Mouse (Mus musculus) C2C12 (cell line): Measurements from ENCODE around the gene Aph1a. TPM values are rescaled to one million over a fixed set of nuclear protein-coding genes. Genes with fewer than 3 reads are reported as not detected.

Experiments
- H3K27me3 ChIP-seq: one replicate; pipeline ENCODE4 v1.6.1; 2011; ENCODE audit not compliant: control insufficient read depth, insufficient read depth, insufficient read length
- H3K36me3 ChIP-seq: one replicate; pipeline ENCODE4 v1.6.1; 2011; ENCODE audit not compliant: control insufficient read depth, insufficient read depth
- H3K4me3 ChIP-seq: one replicate; pipeline ENCODE4 v1.5.1; 2011; ENCODE audit warnings: mild to moderate bottlenecking, control low read depth; ENCODE audit not compliant: poor library complexity, insufficient read depth, severe bottlenecking
- H3K79me2 ChIP-seq: one replicate; pipeline ENCODE4 v1.6.1; 2011; ENCODE audit not compliant: control insufficient read depth, insufficient read depth
- H3K79me3 ChIP-seq: one replicate; pipeline ENCODE4 v1.6.1; 2011; ENCODE audit warnings: low read depth, control low read depth
- H3ac ChIP-seq: one replicate; pipeline ENCODE3; 2011; ENCODE audit warnings: low read depth; ENCODE audit not compliant: control insufficient read depth, insufficient read length
- CEBPB ChIP-seq: IDR thresholded peaks from one replicate; pipeline ENCODE4 v1.6.1; 2011; ENCODE audit warnings: low read depth, mild to moderate bottlenecking, control low read depth, moderate library complexity
- CTCF ChIP-seq: IDR thresholded peaks from one replicate; pipeline ENCODE4 v1.5.1; 2011; ENCODE audit not compliant: control insufficient read depth, insufficient read depth, insufficient read length
- FOSL1 ChIP-seq: IDR thresholded peaks from one replicate; pipeline ENCODE4 v1.8.0; 2011; ENCODE audit warnings: mild to moderate bottlenecking, low read length; ENCODE audit not compliant: poor library complexity, insufficient read depth, severe bottlenecking
- MAX ChIP-seq: IDR thresholded peaks from one replicate; pipeline ENCODE4 v1.6.1; 2011; ENCODE audit warnings: mild to moderate bottlenecking, control low read depth
- MYOD1 ChIP-seq: IDR thresholded peaks from one replicate; pipeline ENCODE4 v1.6.1; 2011; ENCODE audit warnings: low read depth; ENCODE audit not compliant: control insufficient read depth, insufficient read length
- MYOG ChIP-seq: IDR thresholded peaks from one replicate; pipeline ENCODE4 v1.6.1; 2011; ENCODE audit not compliant: control insufficient read depth, insufficient read length; ENCODE audit errors: extremely low read depth
- USF1 ChIP-seq: IDR thresholded peaks from one replicate; pipeline ENCODE4 v1.6.1; 2011; ENCODE audit warnings: low read depth, mild to moderate bottlenecking, control low read depth, moderate library complexity
- polyA plus RNA-seq: library from polyadenylated mRNA; unstranded; fragments of >200 nt; fragmentation: generic; extraction: Trizol; gene quantifications from one replicate; pipeline ENCODE4 v1.2.1, GENCODE M21; 2012; ENCODE audit warnings: missing spikeins

Gene Aph1a
- polyA plus RNA-seq, 1 experiment = 79.0 TPM

DNA sequence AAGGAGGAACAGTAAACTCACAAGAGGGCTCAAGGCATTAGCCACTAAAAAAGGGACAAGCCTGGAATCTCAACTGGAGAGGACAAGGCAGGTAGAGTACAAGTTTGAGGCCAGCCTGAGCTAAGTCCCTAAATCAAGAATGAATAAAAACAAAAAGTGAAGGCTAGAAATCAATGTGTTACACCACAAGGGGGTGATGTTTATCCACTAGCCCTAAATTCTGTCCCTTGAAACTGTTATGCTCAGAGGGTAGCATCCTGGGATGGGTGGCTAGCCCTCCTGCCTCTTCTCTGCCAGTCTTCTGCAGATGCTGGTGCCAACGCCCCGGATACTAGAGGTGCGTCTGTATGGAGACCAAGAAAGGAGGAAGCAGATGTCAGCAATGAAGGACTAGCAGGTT, 33.4 kb upstream of the Aph1a start:
- Histone ChIP-seq H3K79me2 (peaks cover 3% of the 10 kb centered on the region), H3K27me3 (no peaks in the 10 kb centered on the region), H3K4me3 (no peak overlapping the region), H3K36me3 (peaks cover 4% of the 10 kb centered on the region), H3K79me3 (no peaks in the 10 kb centered on the region), H3ac (no peak overlapping the region)
- TF ChIP-seq CEBPB (no peak), FOSL1 (no peak), USF1 (no peak), CTCF (no peak), MAX (no peak), MYOG (no peak)

- TF ChIP-seq CTCF (no peak), MYOG (no peak), CEBPB (no peak), USF1 (no peak), MAX (no peak), MYOD1 (no peak), FOSL1 (no peak)
- H3K4me3 ChIP-seq = no peak overlapping the region
- H3ac ChIP-seq = no peak overlapping the region
- no peaks in the 10 kb centered on the region for H3K79me2 ChIP-seq
- no peaks in the 10 kb centered on the region for H3K79me3 ChIP-seq
- no peaks in the 10 kb centered on the region for H3K27me3 ChIP-seq
- peaks cover 6% of the 10 kb centered on the region for H3K36me3 ChIP-seq
Observed at GRCm38 (mm10) chr3:95861216-95861615, 32.6 kb upstream of the Aph1a start.

DNA sequence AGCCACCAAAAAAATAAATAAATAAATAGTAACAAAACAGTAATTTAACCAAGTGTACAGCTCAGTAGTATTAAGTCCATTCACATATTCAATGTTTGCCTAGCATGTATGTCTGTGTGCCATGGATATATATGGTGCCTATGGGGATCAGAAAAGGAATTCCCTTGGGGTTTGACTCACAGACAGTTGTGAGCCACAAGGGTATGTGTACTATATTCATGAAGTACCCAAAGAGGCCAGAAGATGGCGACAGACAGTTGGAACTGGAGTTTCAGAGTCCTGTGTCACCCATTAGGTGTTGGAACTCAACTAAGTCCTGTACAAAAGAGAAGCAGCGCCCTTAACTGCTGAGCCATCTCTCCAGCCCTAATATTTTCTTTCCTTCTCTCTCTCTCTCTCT, 32.0 kb upstream of the Aph1a start:
- Histone ChIP-seq H3K4me3 (no peak overlapping the region), H3K79me3 (no peaks in the 10 kb centered on the region), H3K79me2 (no peaks in the 10 kb centered on the region), H3K36me3 (peaks cover 9% of the 10 kb centered on the region), H3ac (no peak overlapping the region), H3K27me3 (no peaks in the 10 kb centered on the region)
- no peak for TF ChIP-seq USF1
- TF ChIP-seq FOSL1 = no peak
- TF ChIP-seq MYOD1 = no peak
- TF ChIP-seq CTCF = no peak
- no peak for TF ChIP-seq MYOG
- TF ChIP-seq MAX = no peak
- no peak for TF ChIP-seq CEBPB

GRCm38 (mm10) chr3:95863578-95863977, 30.2 kb upstream of the Aph1a start:
- Histone ChIP-seq H3K36me3 (peaks cover 9% of the 10 kb centered on the region), H3K4me3 (no peak overlapping the region)

GRCm38 (mm10) chr3:95865050-95865449, 28.7 kb upstream of the Aph1a start:
- H3ac ChIP-seq = no peak overlapping the region
- no peak overlapping the region for H3K4me3 ChIP-seq
- H3K36me3 ChIP-seq = peaks cover 18% of the 10 kb centered on the region
- no peaks in the 10 kb centered on the region for H3K27me3 ChIP-seq
- TF ChIP-seq CTCF (no peak), USF1 (no peak), FOSL1 (no peak), MYOD1 (no peak), CEBPB (no peak), MYOG (no peak), MAX (no peak)
- peaks cover 25% of the 10 kb centered on the region for H3K79me2 ChIP-seq
- no peaks in the 10 kb centered on the region for H3K79me3 ChIP-seq

More at GRCm38 (mm10) chr3:95863578-95863977, 30.2 kb upstream of the Aph1a start:
- Histone ChIP-seq H3K79me3 (no peaks in the 10 kb centered on the region), H3ac (no peak overlapping the region), H3K27me3 (no peaks in the 10 kb centered on the region), H3K79me2 (peaks cover 12% of the 10 kb centered on the region)
- no peak for TF ChIP-seq CTCF
- TF ChIP-seq FOSL1 = no peak
- TF ChIP-seq CEBPB = no peak
- no peak for TF ChIP-seq MYOD1
- TF ChIP-seq MAX = no peak
- TF ChIP-seq USF1 = no peak
- TF ChIP-seq MYOG = no peak

DNA sequence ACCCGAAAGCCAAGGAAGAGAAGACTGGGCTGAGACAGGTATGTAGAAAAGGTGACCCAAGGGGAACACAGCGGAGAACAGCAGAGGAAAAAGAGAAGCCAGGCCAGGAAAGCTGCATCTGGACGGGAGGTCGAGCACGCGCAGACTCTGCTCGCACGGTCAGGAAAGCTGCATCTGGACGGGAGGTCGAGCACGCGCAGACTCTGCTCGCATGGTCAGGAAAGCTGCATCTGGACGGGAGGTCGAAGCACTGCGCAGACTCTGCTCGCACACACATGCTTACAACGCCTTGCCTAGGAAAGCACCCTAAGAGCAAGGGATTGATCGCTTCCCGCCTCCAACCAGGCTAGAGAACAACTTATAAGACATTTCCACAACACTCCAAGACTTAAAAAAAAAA, 28.2 kb upstream of the Aph1a start:
- H3K27me3 ChIP-seq = no peaks in the 10 kb centered on the region
- peaks cover 3% of the 10 kb centered on the region for H3K79me3 ChIP-seq
- H3K79me2 ChIP-seq = peaks cover 30% of the 10 kb centered on the region
- H3K36me3 ChIP-seq = peaks cover 18% of the 10 kb centered on the region
- TF ChIP-seq CTCF = no peak
- TF ChIP-seq CEBPB = no peak
- TF ChIP-seq MYOG = no peak
- TF ChIP-seq FOSL1 = no peak
- TF ChIP-seq USF1 = no peak
- H3K4me3 ChIP-seq = no peak overlapping the region
- H3ac ChIP-seq = no peak overlapping the region
